Mouse (Mus musculus) limb, embryonic 10.5 days (tissue): ENCODE measurements around the gene Vwde. TPM values are rescaled to one million over a fixed set of nuclear protein-coding genes. Genes with fewer than 3 reads are reported as not detected.

Experiments used
- DNase-seq: peaks from one replicate; pipeline ENCODE4 v3.0.0-alpha.2; 2017; ENCODE audit warnings: low spot score
- H3K27ac ChIP-seq: fragments of 300-500 bp; sonication (generic); 2 replicates; pipeline ENCODE4 v1.5.1; 2016; ENCODE audit warnings: mild to moderate bottlenecking
- H3K27me3 ChIP-seq: fragments of 300-500 bp; sonication (generic); 2 replicates; pipeline ENCODE4 v1.6.1; 2016; ENCODE audit warnings: low read depth, mild to moderate bottlenecking; ENCODE audit not compliant: poor library complexity, severe bottlenecking
- H3K36me3 ChIP-seq: fragments of 300-500 bp; sonication (generic); 2 replicates; pipeline ENCODE4 v1.6.1; 2016; ENCODE audit warnings: mild to moderate bottlenecking, moderate library complexity
- H3K4me1 ChIP-seq: fragments of 300-500 bp; sonication (generic); 2 replicates; pipeline ENCODE4 v1.6.1; 2016
- H3K4me3 ChIP-seq: fragments of 300-500 bp; sonication (generic); 2 replicates; pipeline ENCODE4 v1.5.1; 2016; ENCODE audit warnings: mild to moderate bottlenecking, moderate library complexity
- H3K9me3 ChIP-seq: fragments of 300-500 bp; sonication (generic); replicated peaks from 2 replicates; pipeline ENCODE4 v1.6.1; 2016; ENCODE audit warnings: mild to moderate bottlenecking
- WGBS: fragments of 180-500 bp; shearing (Covaris S2); methylation state at CpG from one replicate; pipeline ENCODE4 v1.1.7; 2016; 5-methylcytosine and 5-hydroxymethylcytosine counted together
- polyA plus RNA-seq: library from polyadenylated mRNA; unstranded; fragments of >200 nt; fragmentation: Nextera tagmentation; extraction: Ambion mirVana; gene quantifications from 2 replicates; pipeline ENCODE4 v1.2.1, GENCODE M21; 2016

Gene Vwde
- polyA plus RNA-seq, 1 experiment from 2014 or later: 0.55 TPM

DNA sequence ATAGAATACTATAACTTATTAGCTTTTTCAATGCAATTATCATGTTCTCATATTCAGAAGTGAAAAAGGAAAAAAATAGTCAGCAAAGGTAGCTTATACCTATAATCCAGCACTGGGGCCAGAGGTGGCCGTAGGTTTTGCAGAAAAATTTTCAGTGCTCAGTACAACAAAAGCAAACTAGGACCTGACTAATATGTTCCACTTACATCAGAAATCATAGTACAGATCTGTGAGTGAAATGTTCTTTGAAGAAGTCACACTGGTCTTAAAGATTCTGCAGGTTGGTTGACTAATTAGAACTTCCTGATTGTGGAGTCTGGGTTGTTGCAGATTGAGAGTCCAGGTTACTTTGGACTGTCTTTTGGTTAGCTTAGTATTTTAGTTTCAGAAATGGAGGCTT lies 87.5 kb downstream of the Vwde start:
- no peak for DNase-seq

GRCm38 (mm10) chr6:13108662-13109061 lies 116.1 kb downstream of the Vwde start:
- no peaks in the 10 kb centered on the region for H3K36me3 ChIP-seq
- H3K27ac ChIP-seq: no peak overlapping the region
- 87% methylated on average over 1 of the region's 1 CpGs for WGBS
- no peaks in the 10 kb centered on the region for H3K4me1 ChIP-seq
- no peak overlapping the region for H3K4me3 ChIP-seq
- DNase-seq: no peak
- H3K9me3 ChIP-seq: no peaks in the 10 kb centered on the region
- no peaks in the 10 kb centered on the region for H3K27me3 ChIP-seq

More for the DNA sequence above, 87.5 kb downstream of the Vwde start:
- H3K4me1 ChIP-seq: no peaks in the 10 kb centered on the region
- H3K27ac ChIP-seq: no peak overlapping the region
- no peaks in the 10 kb centered on the region for H3K27me3 ChIP-seq
- WGBS: 96% methylated on average over 1 of the region's 1 CpGs
- no peaks in the 10 kb centered on the region for H3K9me3 ChIP-seq
- no peaks in the 10 kb centered on the region for H3K36me3 ChIP-seq
- H3K4me3 ChIP-seq: no peak overlapping the region

Other genes with a start within 250 kb of the Vwde start
- 12.1 and 17.8 TPM in 2 replicates for gene Tmem106b, start 155.2 kb downstream of the Vwde start, polyA plus RNA-seq